Mouse (Mus musculus) liver, embryonic 11.5 days (tissue): ENCODE measurements around the gene Rai1. TPM values are rescaled to one million over a fixed set of nuclear protein-coding genes. Genes with fewer than 3 reads are reported as not detected.

Experiments
- ATAC-seq: fragments of 200-750 bp; cut with Nextera tagmentation; replicated peaks from 2 replicates; pipeline ENCODE4 v1.8.0; 2017; ENCODE audit warnings: moderate number of reproducible peaks, mild to moderate bottlenecking, moderate TSS enrichment, moderate library complexity; ENCODE audit not compliant: low FRiP score
- DNase-seq: peaks from one replicate; pipeline ENCODE4 v3.0.0-alpha.2; 2017; ENCODE audit warnings: low spot score
- H3K27ac ChIP-seq: fragments of 300-500 bp; sonication (generic); 2 replicates; pipeline ENCODE4 v1.5.1; 2014; ENCODE audit warnings: mild to moderate bottlenecking, low read depth, low read length, control low read depth
- H3K27me3 ChIP-seq: fragments of 300-500 bp; sonication (generic); replicated peaks from 2 replicates; pipeline ENCODE4 v1.6.1; 2014; ENCODE audit warnings: low read length, mixed read lengths; ENCODE audit not compliant: control insufficient read depth, insufficient read depth
- H3K36me3 ChIP-seq: fragments of 300-500 bp; sonication (generic); 2 replicates; pipeline ENCODE4 v1.6.1; 2014; ENCODE audit warnings: mild to moderate bottlenecking, low read length, moderate library complexity, mixed read lengths; ENCODE audit not compliant: control insufficient read depth, insufficient read depth
- H3K4me1 ChIP-seq: fragments of 300-500 bp; sonication (generic); replicated peaks from 2 replicates; pipeline ENCODE4 v1.6.1; 2014; ENCODE audit warnings: low read length, mixed read lengths; ENCODE audit not compliant: control insufficient read depth, insufficient read depth
- H3K4me2 ChIP-seq: fragments of 300-500 bp; sonication (generic); 2 replicates; pipeline ENCODE4 v1.6.1; 2014; ENCODE audit warnings: mild to moderate bottlenecking, control low read depth, moderate library complexity
- H3K4me3 ChIP-seq: fragments of 300-500 bp; sonication (generic); 2 replicates; pipeline ENCODE4 v1.5.1; 2014; ENCODE audit warnings: low read depth, low read length, control low read depth
- H3K9ac ChIP-seq: fragments of 300-500 bp; sonication (generic); 2 replicates; pipeline ENCODE4 v1.6.1; 2014; ENCODE audit warnings: low read depth, low read length, control low read depth
- H3K9me3 ChIP-seq: fragments of 300-500 bp; sonication (generic); 2 replicates; pipeline ENCODE4 v1.6.1; 2016; ENCODE audit warnings: low read length, inconsistent platforms, mixed read lengths; ENCODE audit not compliant: control insufficient read depth
- WGBS: fragments of 180-500 bp; shearing (Covaris S2); extraction: QIAGEN DNeasy Blood & Tissue Kit; methylation state at CpG from one replicate; pipeline ENCODE4 v1.1.7; 2014; 5-methylcytosine and 5-hydroxymethylcytosine counted together
- polyA plus RNA-seq: library from polyadenylated mRNA; unstranded; fragments of >200 nt; fragmentation: Nextera tagmentation; extraction: Ambion mirVana; gene quantifications from 2 replicates; pipeline ENCODE4 v1.2.1, GENCODE M21; 2014

Rai1 gene
- polyA plus RNA-seq, 1 experiment from 2014 or later: 24.2 TPM

DNA sequence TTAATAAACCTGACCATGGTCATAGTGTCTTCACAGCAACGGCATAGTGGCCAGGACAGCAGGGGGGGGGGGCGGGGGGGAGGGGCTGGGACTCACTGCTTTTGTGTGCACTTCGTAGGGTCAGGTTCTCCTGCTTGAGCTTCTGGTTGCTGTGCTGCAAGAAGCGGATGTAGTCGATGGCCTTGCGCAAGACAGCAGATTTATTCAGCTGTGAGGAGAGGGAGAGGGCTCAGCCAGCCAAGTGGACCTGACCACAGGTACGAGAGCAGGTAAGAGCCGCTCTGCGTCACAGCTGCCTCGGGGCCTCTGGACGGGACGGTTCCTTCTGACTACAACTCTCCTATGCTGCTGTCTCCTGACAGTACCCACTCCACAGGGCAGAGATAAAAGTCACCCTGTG lies 100.2 kb downstream of the Rai1 start:
- 80% methylated on average over 12 of the region's 12 CpGs for WGBS
- H3K27me3 ChIP-seq: no peaks in the 10 kb centered on the region
- H3K9me3 ChIP-seq: no peaks in the 10 kb centered on the region
- ATAC-seq (no peak), DNase-seq (no peak)
- no peak overlapping the region for H3K4me3 ChIP-seq
- H3K4me1 ChIP-seq: peaks cover 41% of the 10 kb centered on the region
- H3K36me3 ChIP-seq: peaks cover 67% of the 10 kb centered on the region
- H3K4me2 ChIP-seq: no peak overlapping the region
- H3K9ac ChIP-seq: no peak overlapping the region
- H3K27ac ChIP-seq: no peak overlapping the region

DNA sequence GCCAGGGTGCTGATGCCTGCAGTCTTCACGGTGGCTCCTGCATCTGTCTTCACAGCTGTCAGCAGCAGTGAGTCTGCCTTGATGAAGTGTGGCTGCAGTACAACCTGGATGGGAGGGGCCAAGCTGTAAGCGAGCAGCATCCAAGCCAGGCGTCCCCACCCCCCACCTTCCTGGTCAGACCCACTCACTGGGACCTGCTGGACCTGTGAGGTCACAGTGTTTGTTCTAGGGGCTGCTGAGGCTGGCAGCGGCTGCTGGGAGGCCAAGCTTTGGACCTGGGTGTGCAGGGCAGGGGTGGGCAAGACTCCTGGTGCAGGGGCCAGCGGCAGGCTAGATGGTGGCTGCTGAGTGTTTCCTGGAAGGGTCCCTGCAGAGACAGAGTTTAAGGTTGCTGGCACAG lies 101.4 kb downstream of the Rai1 start:
- Histone ChIP-seq H3K4me3 (no peak overlapping the region), H3K4me2 (peak overlapping the region; percentile 21; the same call in 1 of the 2 replicates), H3K27me3 (no peaks in the 10 kb centered on the region), H3K36me3 (peaks cover 57% of the 10 kb centered on the region), H3K9me3 (no peaks in the 10 kb centered on the region), H3K4me1 (peaks cover 49% of the 10 kb centered on the region), H3K27ac (peak overlapping the region; percentile 22; the same call in 1 of the 2 replicates), H3K9ac (no peak overlapping the region)
- 64% methylated on average over 5 of the region's 5 CpGs for WGBS
- no peak for DNase-seq
- no peak for ATAC-seq

DNA sequence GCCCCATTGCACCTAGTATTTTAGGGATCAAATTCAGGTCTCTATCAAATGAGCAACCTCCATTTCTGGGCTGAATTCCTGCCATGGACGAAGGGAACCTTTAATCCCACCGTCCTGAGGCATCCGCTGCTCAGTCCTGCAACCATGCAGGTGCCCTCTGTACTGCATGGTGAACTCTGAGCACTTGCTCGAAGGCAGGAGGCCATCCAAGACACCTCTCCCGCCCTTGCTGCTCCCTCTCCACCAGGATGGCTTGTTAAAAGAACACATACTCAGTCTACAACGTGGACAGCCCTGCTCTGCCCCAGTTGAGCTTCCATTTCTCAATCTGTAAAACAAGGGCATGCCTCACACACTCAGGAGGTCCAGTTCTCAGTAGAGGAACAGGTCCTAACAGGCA lies 103.4 kb downstream of the Rai1 start:
- Histone ChIP-seq H3K36me3 (peaks cover 39% of the 10 kb centered on the region), H3K27ac (no peak overlapping the region), H3K9me3 (no peaks in the 10 kb centered on the region), H3K4me2 (peak overlapping the region; percentile 98), H3K27me3 (no peaks in the 10 kb centered on the region), H3K4me1 (peaks cover 69% of the 10 kb centered on the region), H3K9ac (peak overlapping the region; percentile 79), H3K4me3 (peak overlapping the region; percentile 61; the same call in 1 of the 2 replicates)
- 72% methylated on average over 6 of the region's 6 CpGs for WGBS
- ATAC-seq (no peak), DNase-seq (no peak)

DNA sequence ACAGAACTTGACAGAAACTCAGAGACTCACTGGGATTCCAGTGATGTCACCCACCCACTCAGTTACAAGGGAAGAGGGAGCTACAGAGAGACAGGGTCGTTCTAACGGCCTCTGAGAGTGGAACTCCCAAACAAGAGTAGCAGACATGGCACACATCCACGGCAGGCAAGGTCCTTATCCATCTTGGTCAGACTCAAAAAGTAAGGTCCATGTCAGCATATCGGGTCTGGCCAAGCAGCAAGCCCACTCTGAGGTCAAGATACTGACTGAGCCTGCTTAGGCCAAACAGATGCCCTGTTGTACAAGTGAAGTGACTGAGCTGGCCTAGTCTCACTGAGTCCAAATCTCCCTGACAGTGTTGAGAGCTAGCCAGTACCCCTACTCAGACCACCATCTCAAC lies 103.9 kb downstream of the Rai1 start:
- DNase-seq (no peak), ATAC-seq (no peak)
- Histone ChIP-seq H3K4me1 (peaks cover 73% of the 10 kb centered on the region), H3K4me2 (peak overlapping the region; percentile 98), H3K4me3 (peak overlapping the region; percentile 61), H3K9me3 (no peaks in the 10 kb centered on the region), H3K36me3 (peaks cover 33% of the 10 kb centered on the region), H3K9ac (peak overlapping the region; percentile 79), H3K27ac (0 out of 2 replicates have a peak overlapping the region, but pooled peaks have one; percentile 84), H3K27me3 (no peaks in the 10 kb centered on the region)
- WGBS: 50% methylated on average over 4 of the region's 4 CpGs

DNA sequence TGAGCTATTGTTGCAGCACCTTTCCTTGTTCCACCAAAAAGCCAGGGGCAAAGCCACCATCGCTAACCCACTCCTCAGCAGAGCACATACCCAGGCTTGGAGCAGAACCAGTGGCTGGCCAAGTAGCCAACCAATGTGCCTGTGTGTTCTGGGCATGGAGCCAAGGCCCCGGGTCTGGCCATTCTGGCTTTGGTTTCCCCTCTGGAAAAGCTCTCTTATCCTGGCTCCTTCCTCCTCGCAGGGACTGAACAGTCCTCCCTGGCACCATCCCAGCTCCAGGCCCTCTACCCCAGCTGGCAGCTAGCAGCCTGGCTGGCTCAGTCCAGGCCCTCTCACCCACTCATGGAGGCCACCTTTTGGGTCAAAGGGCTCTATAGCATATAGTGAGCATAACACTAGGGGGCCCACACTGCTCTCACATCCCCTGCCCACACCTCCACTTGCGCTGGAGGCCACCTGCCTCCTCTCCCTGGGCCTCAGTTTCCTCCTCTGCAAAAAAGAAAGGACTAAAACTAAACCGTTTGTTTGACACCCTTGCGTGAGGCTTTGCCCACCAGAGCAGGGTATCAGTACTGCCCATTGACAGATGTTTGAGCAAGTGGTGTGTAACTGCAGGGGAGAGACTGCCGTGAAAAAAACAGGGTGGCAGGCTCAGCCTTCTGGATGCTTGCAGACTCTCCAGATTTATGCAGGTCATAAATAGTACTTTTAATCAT lies 104.6 kb downstream of the Rai1 start:
- Histone ChIP-seq H3K27ac (peak overlapping the region; percentile 84; the same call in 1 of the 2 replicates), H3K9me3 (no peaks in the 10 kb centered on the region), H3K9ac (peak overlapping the region; percentile 79), H3K4me1 (peaks cover 73% of the 10 kb centered on the region), H3K4me3 (peak overlapping the region; percentile 61), H3K4me2 (peak overlapping the region; percentile 98), H3K36me3 (peaks cover 27% of the 10 kb centered on the region), H3K27me3 (no peaks in the 10 kb centered on the region)
- ATAC-seq: no peak
- no peak for DNase-seq
- 59% methylated on average over 7 of the region's 7 CpGs for WGBS

DNA sequence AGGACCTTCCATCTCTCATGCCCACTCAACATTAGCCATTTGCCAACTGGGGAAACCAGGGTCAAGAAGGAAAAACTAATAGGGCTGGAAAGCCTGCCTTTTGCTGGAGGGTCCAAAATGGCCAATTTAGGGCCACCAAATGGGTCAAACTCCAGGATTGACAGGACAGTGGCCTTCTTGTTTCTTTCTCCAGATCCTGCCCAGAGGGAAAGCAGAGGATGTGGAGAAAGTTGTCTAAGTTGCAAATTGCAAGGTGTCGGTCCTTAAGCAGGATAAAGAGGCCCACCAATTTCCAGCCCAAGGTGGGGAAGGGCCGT lies 105.1 kb downstream of the Rai1 start:
- H3K27me3 ChIP-seq: no peaks in the 10 kb centered on the region
- H3K4me2 ChIP-seq: peak overlapping the region; percentile 98
- peak overlapping the region; percentile 61 for H3K4me3 ChIP-seq
- H3K4me1 ChIP-seq: peaks cover 73% of the 10 kb centered on the region
- peaks cover 22% of the 10 kb centered on the region for H3K36me3 ChIP-seq
- peak overlapping the region; percentile 84 for H3K27ac ChIP-seq
- peak overlapping the region; percentile 79 for H3K9ac ChIP-seq
- WGBS: 7% methylated on average over 2 of the region's 2 CpGs
- DNase-seq (no peak), ATAC-seq (no peak)
- no peaks in the 10 kb centered on the region for H3K9me3 ChIP-seq

DNA sequence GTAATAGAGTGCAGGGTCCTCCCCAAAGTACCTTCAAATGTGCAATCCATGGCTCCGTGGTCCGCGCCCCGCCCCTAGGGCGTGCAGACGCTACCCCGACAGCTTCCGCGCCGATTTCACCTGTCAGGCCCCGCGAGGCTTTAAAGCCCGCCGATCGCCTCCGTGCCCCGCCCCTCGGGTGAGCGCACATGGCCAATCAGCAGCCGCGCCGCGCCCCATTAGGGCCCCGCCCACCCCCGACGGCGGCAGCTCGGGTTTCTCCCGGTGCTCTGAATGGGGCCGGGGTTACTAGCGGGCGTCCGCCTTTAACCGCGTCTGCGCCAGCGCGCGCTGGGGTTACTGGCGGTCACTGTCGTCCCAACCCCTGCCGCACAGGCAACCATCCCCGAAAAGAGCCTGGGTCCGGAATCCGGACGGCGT lies 105.5 kb downstream of the Rai1 start:
- H3K36me3 ChIP-seq: peaks cover 18% of the 10 kb centered on the region
- peak overlapping the region; percentile 79 for H3K9ac ChIP-seq
- peaks cover 73% of the 10 kb centered on the region for H3K4me1 ChIP-seq
- H3K27me3 ChIP-seq: no peaks in the 10 kb centered on the region
- peak overlapping the region; percentile 61 for H3K4me3 ChIP-seq
- H3K27ac ChIP-seq: peak overlapping the region; percentile 84
- peak; percentile 91 for ATAC-seq
- no peaks in the 10 kb centered on the region for H3K9me3 ChIP-seq
- WGBS: under 1% methylated on average over 47 of the region's 47 CpGs
- peak overlapping the region; percentile 98 for H3K4me2 ChIP-seq
- peak; percentile 97 for DNase-seq

DNA sequence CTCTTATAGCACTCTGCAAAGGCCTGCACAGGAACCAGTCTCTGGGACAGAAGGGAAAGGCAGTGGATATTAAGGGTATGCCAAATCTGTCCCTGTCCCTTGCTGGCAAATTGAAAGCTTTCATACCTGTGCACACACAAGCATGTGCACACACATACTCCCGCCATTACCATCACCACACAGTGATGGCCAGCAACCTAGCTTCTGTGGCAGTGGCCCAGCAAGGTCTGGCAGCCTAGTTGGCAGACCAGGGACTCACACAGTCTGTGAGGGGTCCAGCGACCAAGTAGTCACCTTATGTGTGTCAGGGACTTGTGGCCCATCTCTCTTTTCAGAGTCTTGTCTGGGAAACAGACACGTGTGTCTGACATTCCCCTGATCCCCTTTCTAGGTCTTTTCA lies 106.3 kb downstream of the Rai1 start:
- Histone ChIP-seq H3K9ac (peak overlapping the region; percentile 71), H3K27me3 (no peaks in the 10 kb centered on the region), H3K36me3 (peaks cover 10% of the 10 kb centered on the region), H3K4me3 (peak overlapping the region; percentile 61), H3K4me2 (peak overlapping the region; percentile 98), H3K9me3 (no peaks in the 10 kb centered on the region), H3K4me1 (peaks cover 72% of the 10 kb centered on the region), H3K27ac (peak overlapping the region; percentile 82)
- WGBS: 59% methylated on average over 3 of the region's 3 CpGs
- ATAC-seq: no peak
- no peak for DNase-seq

DNA sequence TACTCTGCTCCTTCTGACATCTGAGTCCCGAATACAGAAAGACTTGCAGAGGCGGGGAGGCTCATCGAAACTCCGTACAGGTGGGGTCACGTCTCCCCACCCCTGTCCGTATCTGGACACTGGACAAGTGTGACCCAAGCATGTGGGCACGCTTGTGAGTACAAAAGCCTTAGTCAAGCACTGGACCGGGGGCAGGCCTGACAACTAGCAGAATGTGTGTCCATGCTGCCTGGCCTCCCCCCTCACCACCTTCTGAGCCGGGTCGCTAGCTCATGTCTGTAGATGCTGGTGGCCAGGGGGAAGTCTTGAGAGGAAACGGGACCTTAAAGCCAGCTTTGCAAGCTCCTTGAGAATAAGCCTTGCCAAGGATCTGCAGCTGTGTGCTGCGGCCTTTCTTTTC lies 106.9 kb downstream of the Rai1 start:
- peaks cover 4% of the 10 kb centered on the region for H3K36me3 ChIP-seq
- DNase-seq: no peak
- peak overlapping the region; percentile 82 for H3K27ac ChIP-seq
- no peak overlapping the region; the same call in 1 of the 2 replicates for H3K4me2 ChIP-seq
- no peaks in the 10 kb centered on the region for H3K9me3 ChIP-seq
- WGBS: 73% methylated on average over 12 of the region's 12 CpGs
- peaks cover 71% of the 10 kb centered on the region for H3K4me1 ChIP-seq
- no peak overlapping the region for H3K4me3 ChIP-seq
- no peaks in the 10 kb centered on the region for H3K27me3 ChIP-seq
- 0 out of 2 replicates have a peak overlapping the region, but pooled peaks have one; percentile 14 for H3K9ac ChIP-seq
- no peak for ATAC-seq
